Mouse (Mus musculus) midbrain, postnatal 0 days (tissue): ENCODE results near the gene Lgr4. TPM values are rescaled to one million over a fixed set of nuclear protein-coding genes. Genes with fewer than 3 reads are reported as not detected.

Source experiments
- ATAC-seq: fragments of 200-750 bp; cut with Nextera tagmentation; 2 replicates; pipeline ENCODE4 v1.8.0; 2017; ENCODE audit warnings: moderate number of reproducible peaks, mild to moderate bottlenecking, moderate TSS enrichment, moderate library complexity; ENCODE audit not compliant: low FRiP score
- DNase-seq: peaks from one replicate; pipeline ENCODE4 v3.0.0-alpha.2; 2015; ENCODE audit warnings: low spot score
- H3K27ac ChIP-seq: fragments of 300-500 bp; sonication (generic); 2 replicates; pipeline ENCODE4 v1.5.1; 2014; ENCODE audit warnings: low read depth, mild to moderate bottlenecking, low read length, mixed read lengths
- H3K27me3 ChIP-seq: fragments of 300-500 bp; sonication (generic); 2 replicates; pipeline ENCODE4 v1.6.1; 2014; ENCODE audit warnings: low read length, control low read depth, mixed read lengths; ENCODE audit not compliant: insufficient read depth
- H3K36me3 ChIP-seq: fragments of 300-500 bp; sonication (generic); 2 replicates; pipeline ENCODE4 v1.6.1; 2014; ENCODE audit warnings: low read length, control low read depth, mixed read lengths; ENCODE audit not compliant: insufficient read depth
- H3K4me1 ChIP-seq: fragments of 300-500 bp; sonication (generic); 2 replicates; pipeline ENCODE4 v1.6.1; 2014; ENCODE audit warnings: mild to moderate bottlenecking, control low read depth, antibody characterized with exemption, low read length, mixed read lengths; ENCODE audit not compliant: insufficient read depth
- H3K4me2 ChIP-seq: fragments of 300-500 bp; sonication (generic); 2 replicates; pipeline ENCODE4 v1.6.1; 2014; ENCODE audit warnings: low read depth, mild to moderate bottlenecking, low read length, mixed read lengths; ENCODE audit not compliant: poor library complexity, severe bottlenecking
- H3K4me3 ChIP-seq: fragments of 300-500 bp; sonication (generic); 2 replicates; pipeline ENCODE4 v1.5.1; 2014; ENCODE audit warnings: low read depth, mild to moderate bottlenecking, low read length, moderate library complexity
- H3K9ac ChIP-seq: fragments of 300-500 bp; sonication (generic); replicated peaks from 2 replicates; pipeline ENCODE4 v1.6.1; 2014; ENCODE audit warnings: mild to moderate bottlenecking, low read length, moderate library complexity, mixed read lengths; ENCODE audit not compliant: poor library complexity, severe bottlenecking
- H3K9me3 ChIP-seq: fragments of 300-500 bp; sonication (generic); 2 replicates; pipeline ENCODE4 v1.6.1; 2016; ENCODE audit warnings: low read length, control low read depth
- CTCF ChIP-seq: IDR thresholded peaks from 2 replicates; pipeline ENCODE4 v1.5.1; 2016; ENCODE audit warnings: antibody characterized with exemption, mild to moderate bottlenecking
- WGBS: fragments of 180-500 bp; shearing (Covaris S2); extraction: QIAGEN DNeasy Blood & Tissue Kit; methylation state at CpG from one replicate; pipeline ENCODE4 v1.1.7; 2014; 5-methylcytosine and 5-hydroxymethylcytosine counted together
- polyA plus RNA-seq: library from polyadenylated mRNA; unstranded; fragments of >200 nt; fragmentation: Nextera tagmentation; extraction: Ambion mirVana; gene quantifications from 2 replicates; pipeline ENCODE4 v1.2.1, GENCODE M21; 2015
- total RNA-seq: library from RNA; depleted of rRNA; stranded (reverse); fragments of >200 nt; gene quantifications from 2 replicates; pipeline ENCODE4 v1.2.3, GENCODE M21; 2014

Gene Lgr4
- total and polyA plus RNA-seq, 2 experiments from 2014 or later: 9.9 to 33.4 TPM

DNA sequence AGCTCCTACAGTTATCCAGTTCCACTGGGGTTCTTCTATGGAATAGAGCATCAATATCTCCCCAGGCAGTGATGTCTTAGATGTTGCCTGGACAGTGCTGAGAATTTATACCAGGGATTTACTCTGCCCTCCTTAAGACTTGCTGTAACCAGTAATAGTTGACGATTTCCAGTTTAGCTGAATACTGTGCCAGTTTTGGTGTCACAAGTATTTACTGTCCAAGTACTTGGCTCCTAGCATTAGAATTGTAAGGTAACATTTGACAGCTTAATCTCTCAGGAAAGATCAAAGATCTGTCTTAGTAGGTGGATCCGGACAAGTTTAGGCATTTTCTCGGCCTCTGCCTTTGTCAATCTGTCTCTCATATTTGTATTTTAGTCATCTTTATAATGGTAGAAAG lies 5.6 kb downstream of the Lgr4 start:
- no peak overlapping the region for H3K4me2 ChIP-seq
- peaks cover 13% of the 10 kb centered on the region; the same call in 1 of the 2 replicates for H3K4me1 ChIP-seq
- no peak for TF ChIP-seq CTCF
- no peak overlapping the region for H3K9ac ChIP-seq
- H3K4me3 ChIP-seq: no peak overlapping the region
- no peaks in the 10 kb centered on the region for H3K9me3 ChIP-seq
- no peaks in the 10 kb centered on the region for H3K36me3 ChIP-seq
- H3K27me3 ChIP-seq: no peaks in the 10 kb centered on the region
- no peak for DNase-seq
- 60% methylated on average over 3 of the region's 3 CpGs for WGBS
- no peak for ATAC-seq
- no peak overlapping the region for H3K27ac ChIP-seq

DNA sequence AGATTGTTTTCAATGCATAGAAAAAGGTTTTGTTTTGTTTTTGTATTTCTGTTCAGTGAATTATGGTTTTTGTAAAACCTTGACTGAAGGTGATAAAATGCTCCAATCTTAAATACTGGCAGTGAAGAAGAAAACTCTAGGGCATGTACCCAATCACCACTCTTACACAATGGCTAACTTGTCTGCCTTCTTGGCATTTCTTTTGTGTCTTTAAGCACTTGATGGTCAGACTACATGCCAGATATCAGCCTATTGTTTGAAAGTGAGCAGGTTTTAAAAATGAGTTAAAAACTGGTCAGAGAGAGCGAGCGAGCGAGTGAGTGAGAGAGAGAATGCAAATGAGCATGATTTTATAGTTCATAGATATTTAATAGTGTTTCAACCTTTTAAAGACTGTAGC lies 6.5 kb downstream of the Lgr4 start:
- no peak for ATAC-seq
- Histone ChIP-seq H3K27ac (no peak overlapping the region), H3K4me3 (no peak overlapping the region), H3K9me3 (no peaks in the 10 kb centered on the region), H3K36me3 (no peaks in the 10 kb centered on the region), H3K9ac (no peak overlapping the region), H3K4me2 (no peak overlapping the region), H3K4me1 (peaks cover 13% of the 10 kb centered on the region; the same call in 1 of the 2 replicates), H3K27me3 (no peaks in the 10 kb centered on the region)
- no peak for DNase-seq
- whole genome bisulfite sequencing: 73% methylated on average over 3 of the region's 3 CpGs
- no peak for TF ChIP-seq CTCF

DNA sequence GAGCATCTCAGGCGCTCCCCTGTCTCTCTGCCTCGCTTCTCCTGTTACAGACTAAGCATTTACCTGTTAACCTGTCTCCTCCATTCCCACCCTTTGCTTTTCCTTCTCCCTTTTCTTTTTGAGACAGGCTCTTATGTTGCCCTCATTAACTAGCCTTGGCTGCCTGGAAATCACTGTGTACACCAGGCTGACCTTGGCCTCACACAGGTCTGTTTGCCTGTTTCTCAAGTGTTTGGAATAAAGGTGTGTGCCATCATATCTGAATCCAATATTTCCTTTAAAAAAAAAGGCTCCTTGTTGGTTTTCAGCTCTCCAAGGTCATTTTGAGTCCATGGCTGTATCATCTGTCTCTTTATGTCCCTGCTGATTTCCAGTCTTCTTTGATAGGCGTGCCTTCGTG lies 9.5 kb downstream of the Lgr4 start:
- H3K9ac ChIP-seq: no peak overlapping the region
- no peaks in the 10 kb centered on the region for H3K9me3 ChIP-seq
- H3K27me3 ChIP-seq: no peaks in the 10 kb centered on the region
- no peak overlapping the region for H3K4me2 ChIP-seq
- 87% methylated on average over 4 of the region's 4 CpGs for WGBS
- no peak for TF ChIP-seq CTCF
- no peaks in the 10 kb centered on the region for H3K36me3 ChIP-seq
- H3K4me3 ChIP-seq: no peak overlapping the region
- no peak for ATAC-seq
- H3K27ac ChIP-seq: no peak overlapping the region
- no peak for DNase-seq
- H3K4me1 ChIP-seq: no peaks in the 10 kb centered on the region

DNA sequence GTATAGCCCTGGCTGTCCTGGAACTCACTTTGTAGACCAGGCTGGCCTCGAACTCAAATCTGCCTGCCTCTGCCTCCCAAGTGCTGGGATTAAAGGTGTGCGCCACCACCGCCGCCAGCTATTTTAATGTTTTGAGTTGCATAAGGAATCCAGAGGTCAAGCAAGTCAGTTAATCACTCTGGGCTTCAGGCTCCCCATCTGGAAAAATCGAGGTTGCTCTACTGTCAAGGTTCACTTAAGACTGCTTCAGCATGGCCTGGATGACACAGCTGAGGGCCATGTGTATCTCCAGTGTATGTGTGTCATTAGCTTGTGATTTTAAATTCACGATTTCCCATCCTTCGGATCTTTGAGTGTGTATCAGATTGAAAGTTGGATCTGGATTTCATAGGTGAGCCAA lies 10.0 kb downstream of the Lgr4 start:
- no peaks in the 10 kb centered on the region for H3K27me3 ChIP-seq
- no peak overlapping the region for H3K4me2 ChIP-seq
- DNase-seq (no peak), ATAC-seq (no peak)
- H3K4me1 ChIP-seq: no peaks in the 10 kb centered on the region
- WGBS: 90% methylated on average over 7 of the region's 7 CpGs
- no peak overlapping the region for H3K9ac ChIP-seq
- TF ChIP-seq CTCF: no peak
- H3K36me3 ChIP-seq: no peaks in the 10 kb centered on the region
- H3K4me3 ChIP-seq: no peak overlapping the region
- H3K27ac ChIP-seq: no peak overlapping the region
- H3K9me3 ChIP-seq: no peaks in the 10 kb centered on the region

DNA sequence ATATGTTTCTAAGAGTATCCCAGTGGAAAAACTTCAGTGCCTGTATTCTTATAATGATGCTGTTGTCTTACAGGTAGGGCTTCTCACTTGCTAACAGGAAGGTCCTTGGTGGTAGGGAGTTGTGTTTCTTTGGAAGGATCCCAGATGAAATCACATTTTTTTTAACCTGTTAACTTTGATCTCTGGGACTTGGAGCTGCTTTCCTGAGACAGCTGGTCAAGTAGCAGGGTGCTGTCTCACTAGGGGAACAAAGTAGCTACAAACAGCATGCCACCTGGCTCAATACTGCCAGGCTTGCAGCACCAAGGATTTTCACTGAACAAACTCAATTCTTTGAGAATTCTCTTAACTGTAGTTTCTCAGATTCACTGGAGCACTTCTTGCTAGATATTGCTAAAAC lies 10.4 kb downstream of the Lgr4 start:
- Histone ChIP-seq H3K27me3 (no peaks in the 10 kb centered on the region), H3K4me1 (no peaks in the 10 kb centered on the region), H3K9me3 (no peaks in the 10 kb centered on the region), H3K4me3 (no peak overlapping the region), H3K9ac (no peak overlapping the region), H3K36me3 (no peaks in the 10 kb centered on the region), H3K27ac (no peak overlapping the region), H3K4me2 (no peak overlapping the region)
- no peak for TF ChIP-seq CTCF
- ATAC-seq: no peak
- no peak for DNase-seq

DNA sequence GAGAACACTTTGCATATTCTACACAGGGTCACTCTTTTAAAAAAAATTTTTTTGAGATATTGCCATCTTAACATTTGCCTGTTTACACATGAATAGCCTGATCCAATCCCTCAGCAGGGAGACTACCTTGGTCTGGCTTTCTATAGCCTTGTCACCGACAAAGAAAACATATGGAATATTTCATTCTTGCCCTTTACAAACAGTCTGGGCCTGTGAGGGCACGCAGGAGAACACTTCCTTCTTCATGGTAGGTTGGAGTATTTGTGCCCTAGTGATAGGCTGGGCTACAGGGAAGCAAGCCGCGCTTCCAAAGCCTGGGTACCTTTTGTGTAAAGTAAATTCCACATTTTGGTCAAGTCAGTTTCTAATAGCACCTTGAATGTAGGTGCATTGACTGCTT lies 11.3 kb downstream of the Lgr4 start:
- WGBS: 79% methylated on average over 4 of the region's 4 CpGs
- Histone ChIP-seq H3K4me2 (no peak overlapping the region), H3K9ac (no peak overlapping the region), H3K9me3 (no peaks in the 10 kb centered on the region), H3K4me3 (no peak overlapping the region), H3K27ac (no peak overlapping the region), H3K36me3 (no peaks in the 10 kb centered on the region), H3K4me1 (no peaks in the 10 kb centered on the region), H3K27me3 (no peaks in the 10 kb centered on the region)
- TF ChIP-seq CTCF: no peak
- no peak for DNase-seq
- no peak for ATAC-seq
